Mouse (Mus musculus) stomach, embryonic 15.5 days (tissue): ENCODE measurements at regions not wholly inside any gene's neighbourhood (a gene's known extent, or its start where the extent isn't known, plus 50 kb on each side); places are given as distances from the start of the nearest gene placed in this dataset.

Experiments
- ATAC-seq: fragments of 200-750 bp; cut with Nextera tagmentation; 2 replicates; pipeline ENCODE4 v1.8.0; 2017; ENCODE audit warnings: low read depth, moderate number of reproducible peaks, moderate TSS enrichment; ENCODE audit not compliant: insufficient read depth, low FRiP score
- H3K27ac ChIP-seq: fragments of 300-500 bp; sonication (generic); 2 replicates; pipeline ENCODE4 v1.5.1; 2015; ENCODE audit warnings: mild to moderate bottlenecking, inconsistent platforms
- H3K27me3 ChIP-seq: fragments of 300-500 bp; sonication (generic); replicated peaks from 2 replicates; pipeline ENCODE4 v1.6.1; 2015; ENCODE audit warnings: inconsistent platforms
- H3K36me3 ChIP-seq: fragments of 300-500 bp; sonication (generic); 2 replicates; pipeline ENCODE4 v1.6.1; 2015; ENCODE audit warnings: inconsistent platforms
- H3K4me1 ChIP-seq: fragments of 300-500 bp; sonication (generic); 2 replicates; pipeline ENCODE4 v1.6.1; 2015; ENCODE audit warnings: inconsistent platforms
- H3K4me2 ChIP-seq: fragments of 300-500 bp; sonication (generic); 2 replicates; pipeline ENCODE4 v1.6.1; 2015; ENCODE audit warnings: mild to moderate bottlenecking, inconsistent platforms
- H3K4me3 ChIP-seq: fragments of 300-500 bp; sonication (generic); replicated peaks from 2 replicates; pipeline ENCODE4 v1.5.1; 2015; ENCODE audit warnings: inconsistent platforms
- H3K9ac ChIP-seq: fragments of 300-500 bp; sonication (generic); 2 replicates; pipeline ENCODE4 v1.6.1; 2015; ENCODE audit warnings: inconsistent platforms
- H3K9me3 ChIP-seq: fragments of 300-500 bp; sonication (generic); 2 replicates; pipeline ENCODE4 v1.6.1; 2016; ENCODE audit warnings: inconsistent platforms
- WGBS: fragments of 180-500 bp; shearing (Covaris S2); methylation state at CpG from one replicate; pipeline ENCODE4 v1.1.7; 2015; 5-methylcytosine and 5-hydroxymethylcytosine counted together

GRCm38 (mm10) chr2:30693206-30694035 lies 98.6 kb downstream of the Cstad start:
- Histone ChIP-seq H3K9ac (peak overlapping the region; percentile 56), H3K4me2 (peak overlapping the region; percentile 78), H3K4me1 (peaks cover 40% of the 10 kb centered on the region), H3K9me3 (no peaks in the 10 kb centered on the region), H3K4me3 (peak overlapping the region; percentile 43), H3K27me3 (no peaks in the 10 kb centered on the region), H3K27ac (peak overlapping the region; percentile 98), H3K36me3 (no peaks in the 10 kb centered on the region)
- peak; percentile 76 for ATAC-seq
- under 1% methylated on average over 41 of the region's 41 CpGs for WGBS

DNA sequence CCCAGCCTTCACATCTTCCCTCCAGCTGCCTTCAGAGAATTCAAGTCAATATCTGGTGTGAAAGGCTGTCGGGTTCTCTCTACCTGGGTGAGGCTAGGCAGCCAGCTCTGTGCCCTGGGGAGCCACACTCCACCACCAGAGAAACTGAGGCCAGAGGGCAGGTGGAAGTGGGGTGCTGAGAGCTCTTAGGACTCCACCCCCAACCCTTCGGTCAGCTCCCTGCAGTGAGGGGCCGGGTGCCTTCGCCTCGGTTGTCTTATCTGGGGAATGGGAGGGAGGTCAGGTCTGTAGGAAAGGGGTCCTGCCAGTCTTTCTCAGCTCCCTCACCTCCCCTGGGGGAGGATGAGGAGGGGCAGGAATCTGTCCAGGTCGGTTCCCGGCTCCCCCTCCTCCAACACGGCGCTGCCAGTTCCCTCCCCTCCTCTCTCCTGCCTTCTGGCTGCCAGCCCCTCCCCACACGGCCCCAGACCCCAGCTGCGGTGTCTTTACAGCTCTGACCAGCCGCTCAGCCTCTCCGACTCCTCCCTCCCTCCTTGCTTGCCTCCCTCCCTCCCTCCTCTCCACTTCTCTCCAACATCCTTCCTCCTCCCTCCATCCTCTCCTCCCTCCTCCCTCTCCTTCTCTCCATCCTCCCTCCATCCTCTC lies 97.8 kb downstream of the Cstad start:
- 3% methylated on average over 13 of the region's 13 CpGs for WGBS
- Histone ChIP-seq H3K4me1 (peaks cover 45% of the 10 kb centered on the region), H3K9ac (0 out of 2 replicates have a peak overlapping the region, but pooled peaks have one; percentile 2), H3K4me2 (peak overlapping the region; percentile 43), H3K27me3 (no peaks in the 10 kb centered on the region), H3K9me3 (no peaks in the 10 kb centered on the region), H3K36me3 (no peaks in the 10 kb centered on the region), H3K27ac (peak overlapping the region; percentile 98), H3K4me3 (peak overlapping the region; percentile 13; the same call in 1 of the 2 replicates)
- ATAC-seq = peak; percentile 69

GRCm38 (mm10) chr2:30691857-30692560 lies 97.2 kb downstream of the Cstad start:
- Histone ChIP-seq H3K27me3 (no peaks in the 10 kb centered on the region), H3K9ac (0 out of 2 replicates have a peak overlapping the region, but pooled peaks have one; percentile 2), H3K27ac (peak overlapping the region; percentile 98), H3K4me1 (peaks cover 51% of the 10 kb centered on the region), H3K9me3 (no peaks in the 10 kb centered on the region), H3K36me3 (no peaks in the 10 kb centered on the region), H3K4me2 (peak overlapping the region; percentile 43), H3K4me3 (no peak overlapping the region)
- 11% methylated on average over 11 of the region's 11 CpGs for WGBS
- ATAC-seq = no peak

DNA sequence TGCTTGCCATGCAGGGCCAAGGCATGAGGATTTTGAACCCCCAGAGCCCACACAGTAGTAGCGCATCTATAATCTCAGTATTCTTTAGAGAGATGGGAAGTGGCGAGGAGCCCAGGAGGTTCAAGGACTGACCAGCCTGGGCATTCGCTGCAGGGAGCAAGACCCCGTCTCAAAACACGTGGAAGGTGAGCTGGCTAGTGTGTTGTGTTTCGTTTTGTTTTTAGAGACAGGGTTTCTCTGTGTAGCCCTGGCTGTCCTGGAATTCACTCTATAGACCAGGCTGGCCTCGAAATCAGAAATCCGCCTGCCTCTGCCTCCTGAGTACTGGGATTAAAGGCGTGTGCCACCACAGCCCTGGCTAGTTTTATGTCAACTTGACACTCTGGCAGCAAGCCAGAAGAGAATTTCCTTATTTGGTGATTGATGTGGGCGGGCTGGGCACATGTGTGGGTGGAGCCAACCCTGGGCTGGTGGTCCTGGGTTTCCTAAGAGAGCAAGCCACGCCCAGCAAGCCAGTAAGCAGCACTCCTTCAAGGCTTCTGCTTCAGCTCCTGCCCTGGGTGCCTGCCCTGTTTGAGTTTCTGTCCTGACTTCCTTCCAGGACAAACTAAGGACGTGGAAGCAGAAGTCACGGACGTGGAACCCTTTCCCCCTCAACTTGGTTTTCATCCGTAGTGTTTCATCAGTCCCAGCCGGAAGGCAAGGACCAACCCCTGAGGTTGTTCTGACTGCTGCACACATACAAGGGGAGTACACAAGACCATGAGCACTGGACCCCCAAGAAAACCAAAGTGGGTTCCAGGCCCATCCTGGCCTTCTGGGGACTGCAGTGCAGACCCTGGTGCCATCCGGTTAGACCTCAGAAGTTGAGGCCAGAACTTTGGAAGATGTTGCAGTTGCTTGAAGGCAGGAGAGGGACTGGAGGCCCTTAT lies 96.4 kb downstream of the Cstad start:
- Histone ChIP-seq H3K4me3 (no peak overlapping the region), H3K4me2 (no peak overlapping the region), H3K27me3 (no peaks in the 10 kb centered on the region), H3K9me3 (no peaks in the 10 kb centered on the region), H3K36me3 (no peaks in the 10 kb centered on the region), H3K4me1 (peaks cover 57% of the 10 kb centered on the region), H3K9ac (no peak overlapping the region), H3K27ac (peak overlapping the region; percentile 98)
- no peak for ATAC-seq
- WGBS = 84% methylated on average over 17 of the region's 17 CpGs

DNA sequence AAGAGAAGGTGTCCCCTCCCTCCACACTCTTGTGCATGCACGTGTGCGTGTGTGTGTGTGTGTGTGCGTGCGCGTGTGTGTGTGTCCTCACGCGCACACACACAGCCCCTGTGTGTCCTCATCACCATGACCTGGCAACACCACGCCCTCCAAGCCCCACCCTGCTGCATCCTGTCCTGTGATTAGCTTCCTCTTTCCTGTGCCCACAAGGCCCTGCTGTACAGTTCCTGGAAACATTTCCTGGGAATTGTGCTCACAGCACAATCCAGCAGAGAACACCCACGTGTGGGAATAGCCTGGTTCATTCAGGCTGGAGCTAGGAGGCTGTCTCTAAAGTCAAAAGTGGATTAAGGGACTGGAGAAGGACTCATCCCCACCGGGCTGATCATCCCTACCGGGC lies 95.5 kb downstream of the Cstad start:
- Histone ChIP-seq H3K9me3 (no peaks in the 10 kb centered on the region), H3K36me3 (no peaks in the 10 kb centered on the region), H3K4me1 (peaks cover 56% of the 10 kb centered on the region), H3K27ac (peak overlapping the region; percentile 98), H3K4me3 (no peak overlapping the region), H3K9ac (no peak overlapping the region), H3K27me3 (no peaks in the 10 kb centered on the region), H3K4me2 (no peak overlapping the region)
- ATAC-seq = no peak
- 71% methylated on average over 11 of the region's 11 CpGs for WGBS

DNA sequence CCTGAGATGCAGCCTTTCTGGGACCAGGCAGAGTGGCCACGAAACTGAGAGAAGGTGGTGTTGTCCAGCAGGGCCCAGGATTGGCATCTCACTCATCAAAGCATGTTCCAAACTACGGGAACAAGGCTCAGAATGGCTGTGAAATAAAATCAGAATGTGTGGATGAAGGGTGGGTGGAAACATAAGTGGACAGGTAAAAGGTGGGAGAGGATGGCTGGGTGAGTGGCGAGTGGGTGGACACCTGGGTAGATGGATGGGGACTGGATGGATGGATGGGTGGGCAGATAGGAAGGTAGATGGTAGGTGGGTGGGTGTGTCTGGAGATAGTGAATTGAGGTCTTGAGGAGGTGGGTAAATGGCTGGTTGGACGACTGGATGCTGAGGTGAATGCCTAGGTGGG lies 93.6 kb downstream of the Cstad start:
- no peak for ATAC-seq
- 83% methylated on average over 4 of the region's 4 CpGs for WGBS
- Histone ChIP-seq H3K4me2 (no peak overlapping the region), H3K27ac (no peak overlapping the region), H3K4me1 (peaks cover 51% of the 10 kb centered on the region), H3K9me3 (no peaks in the 10 kb centered on the region), H3K9ac (no peak overlapping the region), H3K4me3 (no peak overlapping the region), H3K36me3 (no peaks in the 10 kb centered on the region), H3K27me3 (no peaks in the 10 kb centered on the region)

- ATAC-seq = no peak
- WGBS = 10% methylated on average over 23 of the region's 23 CpGs
- peaks cover 43% of the 10 kb centered on the region for H3K4me1 ChIP-seq
Observed at GRCm38 (mm10) chr2:30687121-30687551, 92.3 kb downstream of the Cstad start.

DNA sequence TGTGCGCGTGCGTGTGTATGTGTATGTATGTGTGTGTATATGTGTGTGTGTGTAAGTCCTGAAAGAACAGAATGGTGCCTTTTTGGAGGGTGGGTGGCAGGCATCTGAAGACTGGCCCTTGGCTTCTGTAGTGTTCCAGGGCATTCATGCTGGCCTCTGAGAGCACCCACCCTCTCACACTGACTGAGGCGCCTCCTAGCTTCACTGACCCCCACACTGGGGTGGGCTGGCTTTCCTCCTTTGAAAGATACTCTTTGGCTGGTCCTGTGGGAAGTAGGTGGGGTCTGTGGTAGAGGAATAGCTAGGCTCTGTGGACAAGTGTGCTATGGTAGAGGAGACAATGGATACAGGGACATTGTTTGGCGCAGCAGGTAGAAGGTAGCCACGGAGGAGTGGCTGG lies 91.5 kb downstream of the Cstad start:
- Histone ChIP-seq H3K27ac (peak overlapping the region; percentile 75), H3K36me3 (no peaks in the 10 kb centered on the region), H3K4me1 (peaks cover 39% of the 10 kb centered on the region), H3K27me3 (no peaks in the 10 kb centered on the region), H3K9me3 (no peaks in the 10 kb centered on the region), H3K9ac (no peak overlapping the region), H3K4me3 (no peak overlapping the region), H3K4me2 (no peak overlapping the region)
- ATAC-seq = no peak
- 78% methylated on average over 6 of the region's 6 CpGs for WGBS

More at GRCm38 (mm10) chr2:30687121-30687551, 92.3 kb downstream of the Cstad start:
- no peaks in the 10 kb centered on the region for H3K27me3 ChIP-seq
- H3K9me3 ChIP-seq = no peaks in the 10 kb centered on the region
- H3K27ac ChIP-seq = peak overlapping the region; percentile 75
- H3K9ac ChIP-seq = no peak overlapping the region
- no peak overlapping the region for H3K4me3 ChIP-seq
- no peaks in the 10 kb centered on the region for H3K36me3 ChIP-seq
- H3K4me2 ChIP-seq = peak overlapping the region; percentile 39

GRCm38 (mm10) chr2:30685137-30685860 lies 90.5 kb downstream of the Cstad start:
- H3K4me2 ChIP-seq = no peak overlapping the region
- no peaks in the 10 kb centered on the region for H3K36me3 ChIP-seq
- ATAC-seq = no peak
- no peak overlapping the region for H3K9ac ChIP-seq
- no peaks in the 10 kb centered on the region for H3K27me3 ChIP-seq
- H3K9me3 ChIP-seq = no peaks in the 10 kb centered on the region
- H3K4me3 ChIP-seq = no peak overlapping the region
- peaks cover 39% of the 10 kb centered on the region for H3K4me1 ChIP-seq
- 49% methylated on average over 10 of the region's 10 CpGs for WGBS
- peak overlapping the region; percentile 75 for H3K27ac ChIP-seq

DNA sequence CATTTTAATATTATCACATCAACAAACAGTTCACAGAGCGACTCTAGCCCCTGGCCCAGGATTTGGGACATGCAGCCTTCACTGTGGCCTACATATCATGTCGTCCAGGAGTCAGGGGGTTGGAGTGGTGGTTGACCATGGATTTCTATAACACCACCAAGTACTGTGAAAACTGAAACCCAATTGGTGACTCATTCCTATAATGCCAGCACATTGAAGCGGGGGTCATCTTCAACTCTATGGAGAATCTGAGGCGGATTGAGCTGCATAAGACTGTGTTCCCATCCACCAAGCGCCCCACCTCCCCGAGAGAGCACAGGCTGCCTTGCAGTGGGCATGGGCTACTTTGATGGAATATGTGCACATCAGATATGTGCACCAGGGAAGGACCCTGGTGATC lies 89.6 kb downstream of the Cstad start:
- Histone ChIP-seq H3K4me1 (peaks cover 36% of the 10 kb centered on the region), H3K4me2 (no peak overlapping the region), H3K36me3 (no peaks in the 10 kb centered on the region), H3K9me3 (no peaks in the 10 kb centered on the region), H3K9ac (no peak overlapping the region), H3K4me3 (no peak overlapping the region), H3K27ac (peak overlapping the region; percentile 75), H3K27me3 (no peaks in the 10 kb centered on the region)
- ATAC-seq = no peak
- 88% methylated on average over 6 of the region's 6 CpGs for WGBS
